Mouse (Mus musculus) heart, adult 2 months (tissue): ENCODE data around the gene Dzip1.

Experiments used
- CTCF ChIP-seq: fragments of 200-600 bp; IDR thresholded peaks from 2 replicates; pipeline ENCODE4 v1.8.1; 2022; ENCODE audit warnings: antibody characterized with exemption, mild to moderate bottlenecking, moderate library complexity
- EP300 ChIP-seq: fragments of 200-500 bp; IDR thresholded peaks from 2 replicates; pipeline ENCODE4 v1.6.1; 2011; ENCODE audit warnings: low read depth, low read length, control low read depth; ENCODE audit not compliant: insufficient read depth
- POLR2A ChIP-seq: fragments of 200-500 bp; IDR thresholded peaks from 2 replicates; pipeline ENCODE4 v1.6.1; 2011; ENCODE audit warnings: mild to moderate bottlenecking, low read depth, low read length, control low read depth; ENCODE audit not compliant: insufficient read depth

GRCm38 (mm10) chr14:118965356-118966000, 40.2 kb upstream of the Dzip1 start:
- TF ChIP-seq CTCF (no peak), EP300 (no peak), POLR2A (no peak)
